Mouse (Mus musculus) liver, embryonic 14.5 days (tissue): Measurements from ENCODE around the gene Cemip2. TPM values are rescaled to one million over a fixed set of nuclear protein-coding genes. Genes with fewer than 3 reads are reported as not detected.

Experiments used
- ATAC-seq: fragments of 200-750 bp; cut with Nextera tagmentation; 2 replicates; pipeline ENCODE4 v1.8.0; 2017; ENCODE audit warnings: moderate number of reproducible peaks, mild to moderate bottlenecking, moderate library complexity; ENCODE audit not compliant: insufficient read depth
- DNase-seq, 3 experiments: peaks; one replicate each; pipeline ENCODE4 v3.0.0-alpha.2; 2012 to 2013; ENCODE audit warnings: low read depth in 3 of 3, low spot score in 3 of 3
- H3K27ac ChIP-seq: fragments of 300-500 bp; sonication (generic); 2 replicates; pipeline ENCODE4 v1.5.1; 2014; ENCODE audit warnings: moderate library complexity, mild to moderate bottlenecking, control low read depth, inconsistent platforms
- H3K27me3 ChIP-seq: fragments of 300-500 bp; sonication (generic); 2 replicates; pipeline ENCODE4 v1.6.1; 2014; ENCODE audit warnings: mild to moderate bottlenecking, low read length, moderate library complexity; ENCODE audit not compliant: control insufficient read depth, insufficient read depth
- H3K36me3 ChIP-seq: fragments of 300-500 bp; sonication (generic); replicated peaks from 2 replicates; pipeline ENCODE4 v1.6.1; 2014; ENCODE audit warnings: low read depth; ENCODE audit not compliant: control insufficient read depth, insufficient read depth
- H3K4me1 ChIP-seq, 2 experiments: fragments of 200-500 bp in 1 of 2; fragments of 300-500 bp in 1 of 2; sonication (generic) in 1 of 2; replicated peaks; 2 replicates each; pipeline ENCODE4 v1.6.1; 2012 to 2014; ENCODE audit warnings: antibody characterized with exemption in 1 of 2, inconsistent platforms in 1 of 2, low read length in 1 of 2; ENCODE audit not compliant: control insufficient read depth in 2 of 2, insufficient read depth in 2 of 2
- H3K4me2 ChIP-seq: fragments of 300-500 bp; sonication (generic); 2 replicates; pipeline ENCODE4 v1.6.1; 2014; ENCODE audit warnings: low read depth, mild to moderate bottlenecking, control low read depth, moderate library complexity
- H3K4me3 ChIP-seq, 2 experiments: fragments of 200-500 bp in 1 of 2; fragments of 300-500 bp in 1 of 2; sonication (generic) in 1 of 2; 2 replicates each; pipeline ENCODE4 v1.5.1; 2012 to 2014; ENCODE audit warnings: low read depth in 2 of 2, low read length in 2 of 2, mild to moderate bottlenecking in 2 of 2, control low read depth in 1 of 2, inconsistent platforms in 1 of 2, moderate library complexity in 1 of 2; ENCODE audit not compliant: insufficient read depth in 1 of 2
- H3K9ac ChIP-seq: fragments of 300-500 bp; sonication (generic); replicated peaks from 2 replicates; pipeline ENCODE4 v1.6.1; 2014; ENCODE audit warnings: mild to moderate bottlenecking, control low read depth, moderate library complexity
- H3K9me3 ChIP-seq: fragments of 300-500 bp; sonication (generic); 2 replicates; pipeline ENCODE4 v1.6.1; 2016; ENCODE audit warnings: low read length, mixed read lengths; ENCODE audit not compliant: control insufficient read depth
- CTCF ChIP-seq: IDR thresholded peaks from 2 replicates; pipeline ENCODE4 v1.5.1; 2016; ENCODE audit warnings: antibody characterized with exemption, low read depth, control low read depth
- EP300 ChIP-seq: IDR thresholded peaks from 2 replicates; pipeline ENCODE4 v1.6.1; 2016; ENCODE audit warnings: antibody characterized with exemption, low read depth
- WGBS: fragments of 180-500 bp; shearing (Covaris S2); extraction: QIAGEN DNeasy Blood & Tissue Kit; methylation state at CpG from one replicate; pipeline ENCODE4 v1.1.7; 2014; ENCODE audit not compliant: insufficient replicate concordance; 5-methylcytosine and 5-hydroxymethylcytosine counted together
- polyA plus RNA-seq, 2 experiments: library from polyadenylated mRNA; depleted of rRNA in 1 of 2; stranded (reverse) in 1 of 2; unstranded in 1 of 2; fragments of >200 nt; fragmentation: Nextera tagmentation in 1 of 2; extraction: Ambion mirVana in 1 of 2; gene quantifications; 2 replicates each; pipeline versions ENCODE4 v1.2.1 to v1.2.3; 2012 to 2014

The Cemip2 gene
- polyA plus RNA-seq, 2 experiments = 3.0 to 6.0 TPM

GRCm38 (mm10) chr19:21890699-21891098, 112.6 kb downstream of the Cemip2 start:
- ATAC-seq (no peak), DNase-seq (no peak)
- Histone ChIP-seq H3K27me3 (no peaks in the 10 kb centered on the region), H3K36me3 (no peaks in the 10 kb centered on the region), H3K4me1 (peaks cover 0 to 7% of the 10 kb centered on the region in 2 experiments; a peak in 2 of 4 replicates), H3K9me3 (no peaks in the 10 kb centered on the region), H3K4me2 (no peak overlapping the region), H3K27ac (no peak overlapping the region), H3K4me3 (no peak overlapping the region), H3K9ac (no peak overlapping the region)
- 31% methylated on average over 2 of the region's 2 CpGs for WGBS
- TF ChIP-seq EP300 = no peak
- no peak for TF ChIP-seq CTCF

GRCm38 (mm10) chr19:21894792-21895191, 116.7 kb downstream of the Cemip2 start:
- Histone ChIP-seq H3K27me3 (no peaks in the 10 kb centered on the region), H3K27ac (no peak overlapping the region), H3K4me1 (peaks cover 0 to 7% of the 10 kb centered on the region in 2 experiments; a peak in 2 of 4 replicates), H3K4me2 (no peak overlapping the region), H3K36me3 (no peaks in the 10 kb centered on the region), H3K4me3 (no peak overlapping the region), H3K9me3 (no peaks in the 10 kb centered on the region), H3K9ac (no peak overlapping the region)
- ATAC-seq (no peak), DNase-seq (no peak)
- TF ChIP-seq EP300 (no peak), CTCF (no peak)
- whole genome bisulfite sequencing = 70% methylated on average over 3 of the region's 3 CpGs

- no peaks in the 10 kb centered on the region for H3K36me3 ChIP-seq
- no peak overlapping the region for H3K4me3 ChIP-seq
- H3K9ac ChIP-seq = no peak overlapping the region
- peaks cover 0 to 4% of the 10 kb centered on the region in 2 experiments; a peak in 1 of 4 replicates for H3K4me1 ChIP-seq
- no peak overlapping the region for H3K4me2 ChIP-seq
- DNase-seq = no peak
- no peaks in the 10 kb centered on the region for H3K27me3 ChIP-seq
- ATAC-seq = no peak
- no peak for TF ChIP-seq EP300
- TF ChIP-seq CTCF = no peak
- 25% methylated on average over 5 of the region's 5 CpGs for WGBS
- no peaks in the 10 kb centered on the region for H3K9me3 ChIP-seq
- H3K27ac ChIP-seq = no peak overlapping the region
These were observed 117.4 kb downstream of the Cemip2 start for GRCm38 (mm10) chr19:21895540-21895939.

GRCm38 (mm10) chr19:21897122-21897827, 119.1 kb downstream of the Cemip2 start:
- Histone ChIP-seq H3K27ac (no peak overlapping the region), H3K4me3 (no peak overlapping the region), H3K9ac (no peak overlapping the region), H3K9me3 (no peaks in the 10 kb centered on the region), H3K27me3 (no peaks in the 10 kb centered on the region), H3K4me2 (no peak overlapping the region), H3K4me1 (0 out of 4 replicates have a peak, but pooled peaks cover 0 to 2% of the 10 kb centered on the region in 2 experiments), H3K36me3 (no peaks in the 10 kb centered on the region)
- no peak for TF ChIP-seq CTCF
- TF ChIP-seq EP300 = no peak
- 5% methylated on average over 7 of the region's 7 CpGs for WGBS
- DNase-seq (no peak), ATAC-seq (peak; percentile 23; the same call in 1 of the 2 replicates)

GRCm38 (mm10) chr19:21898015-21898939, 120.1 kb downstream of the Cemip2 start:
- 64% methylated on average over 12 of the region's 12 CpGs for WGBS
- H3K4me1 ChIP-seq = 0 out of 4 replicates have a peak, but pooled peaks cover 0 to 2% of the 10 kb centered on the region in 2 experiments
- no peak overlapping the region for H3K27ac ChIP-seq
- DNase-seq = no peak
- no peak for ATAC-seq
- H3K9ac ChIP-seq = no peak overlapping the region
- no peaks in the 10 kb centered on the region for H3K27me3 ChIP-seq
- no peaks in the 10 kb centered on the region for H3K36me3 ChIP-seq
- no peak overlapping the region for H3K4me3 ChIP-seq
- TF ChIP-seq CTCF (no peak), EP300 (no peak)
- H3K4me2 ChIP-seq = no peak overlapping the region
- H3K9me3 ChIP-seq = no peaks in the 10 kb centered on the region

Other genes starting within 250 kb of the Cemip2 start
- 3.6 and 6.6 TPM in 2 replicates for gene 1110059E24Rik, start 125.4 kb upstream of the Cemip2 start, polyA plus RNA-seq (2012; rRNA removed)
- gene 1110059E24Rik, start 125.4 kb upstream of the Cemip2 start, polyA plus RNA-seq (2014; fragmentation: Nextera tagmentation; extraction: Ambion mirVana) = 13.5 and 13.7 TPM in 2 replicates
- 2.2 and 3.3 TPM in 2 replicates for gene Abhd17b, start 125.2 kb upstream of the Cemip2 start, polyA plus RNA-seq (2012; rRNA removed)
- 7.0 TPM in 2 replicates for gene Abhd17b, start 125.2 kb upstream of the Cemip2 start, polyA plus RNA-seq (2014; fragmentation: Nextera tagmentation; extraction: Ambion mirVana)